Comparison of ENCODE assay signal across 8 mouse cellular contexts in genomic region chr6:113079492-113079891, GRCm38 (mm10). TPM values are rescaled to one million over a fixed set of nuclear protein-coding genes. Genes with fewer than 3 reads are reported as not detected.
DNase-seq lines count a peak whose midpoint lies in the region; ATAC-seq and TF ChIP-seq lines count a peak whose summit lies in the region.

No protein-coding gene starts in this region.

- no peaks in the 10 kb centered on the region for H3K9me3 ChIP-seq in intestine, embryonic 14.5 days (ENCODE audit: control insufficient read depth, low read length)
- no peaks in the 10 kb centered on the region for H3K9me3 ChIP-seq in liver, embryonic 12.5 days (replicated peaks)

- H3K27me3 ChIP-seq in intestine, embryonic 14.5 days (replicated peaks; ENCODE audit: control insufficient read depth, insufficient read depth, low read length), result no peaks in the 10 kb centered on the region
- no peaks in the 10 kb centered on the region for H3K27me3 ChIP-seq in liver, embryonic 12.5 days (replicated peaks)

- H3K9ac ChIP-seq in intestine, embryonic 14.5 days (ENCODE audit: low read length), result peak overlapping the region; percentile 98
- peak overlapping the region; percentile 99 for H3K9ac ChIP-seq in liver, embryonic 12.5 days

- 2% methylated on average over 3 of the region's 3 CpGs for WGBS in intestine, embryonic 14.5 days
- 4% methylated on average over 3 of the region's 3 CpGs for WGBS in liver, embryonic 12.5 days (ENCODE audit: insufficient replicate concordance)

- TF ChIP-seq CTCF in left cerebral cortex, adult 2 months (IDR thresholded peaks at IDR 0.05), result no peak; the same call in 1 of the 2 replicates

- H3K4me1 ChIP-seq in intestine, embryonic 14.5 days (replicated peaks; ENCODE audit: control insufficient read depth, insufficient read depth, low read length), result peaks cover 38% of the 10 kb centered on the region
- peaks cover 58% of the 10 kb centered on the region for H3K4me1 ChIP-seq in liver, embryonic 12.5 days

- peak; percentile 23 to 24 for DNase-seq in left cerebral cortex, adult 2 months (ENCODE audit: extremely low spot score in 1 of 2, low spot score in 2 of 2)
- DNase-seq in left cerebral cortex, adult 8-10 months (ENCODE audit: low spot score in 2 of 2), result no peak
- DNase-seq in brain, adult 2 months (ENCODE audit: low read depth, low spot score), result peak; percentile 69
- DNase-seq in gastrocnemius, postnatal 10 days, result peak; percentile 24
- DNase-seq in intestine, embryonic 14.5 days (ENCODE audit: low spot score), result peak; percentile 73
- peak; percentile 71 for DNase-seq in retina, postnatal 1 day

- peak overlapping the region; percentile 99; the same call in 1 of the 2 replicates for H3K27ac ChIP-seq in left cerebral cortex, adult 2 months
- H3K27ac ChIP-seq in intestine, embryonic 14.5 days (ENCODE audit: low read depth), result peak overlapping the region; percentile 100
- H3K27ac ChIP-seq in liver, embryonic 12.5 days, result peak overlapping the region; percentile 59

- intact Hi-C loops in left cerebral cortex, adult 2 months (cut with DNase I), result no loop called here

- ATAC-seq in intestine, embryonic 14.5 days (replicated peaks; ENCODE audit: low FRiP score, low TSS enrichment, low read depth), result no peak
- no peak for ATAC-seq in liver, embryonic 12.5 days
- ATAC-seq in activated CD4-positive, CD25-positive, alpha-beta regulatory T cell, adult 4 months, result no peak

- H3K4me2 ChIP-seq in intestine, embryonic 14.5 days (ENCODE audit: low read length), result peak overlapping the region; percentile 98
- H3K4me2 ChIP-seq in liver, embryonic 12.5 days, result peak overlapping the region; percentile 69

- peaks cover 3% of the 10 kb centered on the region; the same call in 1 of the 2 replicates for H3K36me3 ChIP-seq in intestine, embryonic 14.5 days (ENCODE audit: control insufficient read depth, insufficient read depth, low read length)
- H3K36me3 ChIP-seq in liver, embryonic 12.5 days, result peaks cover 20% of the 10 kb centered on the region; the same call in 1 of the 2 replicates

- peak overlapping the region; percentile 78 for H3K4me3 ChIP-seq in left cerebral cortex, adult 2 months
- peak overlapping the region; percentile 80 for H3K4me3 ChIP-seq in intestine, embryonic 14.5 days (ENCODE audit: low read depth, low read length)
- H3K4me3 ChIP-seq in liver, embryonic 12.5 days, result peak overlapping the region; percentile 95

RNA-seq across cellular contexts. Expression of gene Setd5, which starts 2.3 kb away (rescaled TPM):
- 100 to 1,000 TPM; 116 to 119 TPM for total RNA-seq in left cerebral cortex, adult 2 months (2021)
- 100 to 1,000 TPM; 107 to 112 (median 109) TPM for total RNA-seq in left cerebral cortex, adult 8-10 months (2022)
- total RNA-seq in gastrocnemius, postnatal 10 days (2021), result 10 to 100 TPM; 54.8 to 82.3 TPM
- 90.0 and 91.5 TPM in 2 replicates for polyA plus RNA-seq in intestine, embryonic 14.5 days (2014; fragmentation: Nextera tagmentation; extraction: Ambion mirVana)
- 27.2 and 30.1 TPM in 2 replicates for polyA plus RNA-seq in liver, embryonic 12.5 days (2016; fragmentation: Nextera tagmentation; extraction: Ambion mirVana)
- 10 to 100 TPM; 31.1 to 33.0 TPM for polyA plus RNA-seq in activated CD4-positive, CD25-positive, alpha-beta regulatory T cell, adult 4 months (2017; shearing (Covaris generic))

RNA-seq across cellular contexts. Expression of gene Thumpd3, which starts 33.5 kb away (rescaled TPM):
- total RNA-seq in left cerebral cortex, adult 2 months (2021), result 10 to 100 TPM; 28.2 to 28.9 TPM
- total RNA-seq in left cerebral cortex, adult 8-10 months (2022), result 10 to 100 TPM; 25.3 to 30.8 (median 27.7) TPM
- 10 to 100 TPM; 16.9 to 17.0 TPM for total RNA-seq in gastrocnemius, postnatal 10 days (2021)
- polyA plus RNA-seq in intestine, embryonic 14.5 days (2014; fragmentation: Nextera tagmentation; extraction: Ambion mirVana), result 48.2 and 48.9 TPM in 2 replicates
- 53.1 and 57.0 TPM in 2 replicates for polyA plus RNA-seq in liver, embryonic 12.5 days (2016; fragmentation: Nextera tagmentation; extraction: Ambion mirVana)
- polyA plus RNA-seq in activated CD4-positive, CD25-positive, alpha-beta regulatory T cell, adult 4 months (2017; shearing (Covaris generic)), result 10 to 100 TPM; 88.0 to 94.9 TPM

Comparison
In these comparisons a context has a peak if more than half of its experiments do, and no peak if none do; other contexts are left out.
1. DNase-seq: peak in left cerebral cortex, adult 2 months (2 of 2), brain, adult 2 months (single experiment), gastrocnemius, postnatal 10 days (single experiment), intestine, embryonic 14.5 days (single experiment) and retina, postnatal 1 day (single experiment); none in left cerebral cortex, adult 8-10 months (0 of 2).
2. Peak in every context shown above with its lines, with median percentiles within 50 percentile points of each other: H3K27ac ChIP-seq and H3K4me3 ChIP-seq.